Mouse (Mus musculus) T-cell, adult 2 months (primary cell): ENCODE results near the gene Pde4d.

Experiments
- DNase-seq: peaks from one replicate; pipeline ENCODE4 v3.0.0; 2022; ENCODE audit warnings: low spot score

Pde4d gene

GRCm38 (mm10) chr13:109568638-109569468 lies 1119.1 kb downstream of the Pde4d start:
- DNase-seq, result no peak

DNA sequence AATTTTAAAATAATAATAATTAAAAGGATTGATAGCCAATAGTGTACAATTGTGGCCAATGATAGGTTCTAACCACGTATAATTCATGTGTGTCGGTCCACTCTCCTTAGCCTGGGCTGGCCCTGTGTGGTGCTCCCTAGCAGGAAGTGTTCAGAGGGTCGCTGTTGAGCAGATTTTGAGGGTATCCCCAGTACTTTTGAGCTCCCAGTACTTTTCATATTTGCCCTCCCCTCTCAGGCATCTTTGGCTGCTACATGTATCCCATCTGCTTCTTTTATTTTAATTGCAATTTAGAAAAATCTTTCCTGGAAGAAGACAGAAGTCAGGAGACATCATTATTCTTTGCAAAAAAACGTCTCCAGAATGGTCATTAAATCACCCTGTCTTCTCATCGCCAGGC lies 1119.7 kb downstream of the Pde4d start:
- DNase-seq, result no peak

- no peak for DNase-seq
These were observed 1127.0 kb downstream of the Pde4d start for GRCm38 (mm10) chr13:109576725-109577124.

GRCm38 (mm10) chr13:109577454-109577853 lies 1127.7 kb downstream of the Pde4d start:
- no peak for DNase-seq

DNA sequence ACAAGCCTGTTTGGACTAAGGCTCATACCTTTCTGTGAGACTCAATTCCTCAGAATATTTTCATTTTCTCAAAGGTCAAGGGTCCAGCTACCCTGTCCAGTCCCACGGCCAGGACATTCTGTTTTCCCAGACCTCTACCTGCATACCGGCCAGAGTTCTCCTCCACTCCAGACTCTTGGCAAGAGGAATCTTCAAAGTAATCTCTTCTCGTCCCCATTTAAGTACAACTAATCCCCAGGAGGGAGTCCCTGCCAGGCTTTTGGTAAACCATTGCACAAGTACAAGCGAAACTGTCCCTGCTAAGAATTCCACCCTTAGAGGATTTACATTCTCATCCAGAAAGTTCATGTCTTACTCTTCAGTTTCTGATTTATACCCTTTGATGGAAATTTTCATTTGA lies 1128.2 kb downstream of the Pde4d start:
- no peak for DNase-seq

DNA sequence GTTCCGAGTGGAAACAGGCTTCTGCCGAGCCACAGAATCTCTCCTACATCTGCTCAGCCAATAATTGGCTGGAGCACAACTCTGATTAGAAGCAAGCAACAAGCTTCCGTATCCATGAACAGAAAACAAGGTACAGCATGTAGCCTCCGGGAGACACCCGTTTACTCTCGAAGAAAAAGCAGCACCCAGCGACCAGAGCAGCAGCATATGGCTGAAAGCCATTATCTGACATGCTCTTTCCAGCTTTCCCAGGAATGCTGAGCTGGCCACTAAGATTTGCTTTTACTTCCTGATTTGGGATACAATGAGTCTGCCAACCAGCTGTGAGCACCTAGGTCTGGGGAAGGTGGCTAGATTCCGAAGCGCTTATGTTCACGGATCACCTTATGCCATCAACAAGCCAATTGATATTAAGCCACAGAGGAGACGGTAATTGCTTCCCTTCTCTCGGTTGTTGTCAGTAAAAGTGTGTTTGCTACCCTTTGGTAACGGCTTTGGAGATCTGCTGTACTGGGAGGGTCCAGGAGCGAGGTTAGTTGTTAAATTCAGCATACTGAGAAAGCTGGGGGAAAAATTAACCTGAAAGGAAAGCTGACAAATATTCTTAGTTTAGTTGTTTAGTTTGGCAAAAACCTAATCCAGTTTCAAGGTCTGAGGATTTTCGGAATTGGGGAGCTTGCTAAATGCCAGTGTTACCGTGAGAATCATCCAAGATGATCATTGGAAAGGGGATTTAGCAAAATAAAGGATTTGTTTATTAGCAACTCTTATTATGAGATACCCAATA lies 1131.7 kb downstream of the Pde4d start:
- DNase-seq, result no peak

GRCm38 (mm10) chr13:109590048-109590447 lies 1140.3 kb downstream of the Pde4d start:
- DNase-seq, result no peak

- no peak for DNase-seq
These were observed 1142.5 kb downstream of the Pde4d start for GRCm38 (mm10) chr13:109592192-109592797.

GRCm38 (mm10) chr13:109599711-109600110 lies 1150.0 kb downstream of the Pde4d start:
- no peak for DNase-seq

- no peak for DNase-seq
These were observed 1154.3 kb downstream of the Pde4d start for GRCm38 (mm10) chr13:109604017-109604416.

GRCm38 (mm10) chr13:109605140-109605539 lies 1155.4 kb downstream of the Pde4d start:
- no peak for DNase-seq

DNA sequence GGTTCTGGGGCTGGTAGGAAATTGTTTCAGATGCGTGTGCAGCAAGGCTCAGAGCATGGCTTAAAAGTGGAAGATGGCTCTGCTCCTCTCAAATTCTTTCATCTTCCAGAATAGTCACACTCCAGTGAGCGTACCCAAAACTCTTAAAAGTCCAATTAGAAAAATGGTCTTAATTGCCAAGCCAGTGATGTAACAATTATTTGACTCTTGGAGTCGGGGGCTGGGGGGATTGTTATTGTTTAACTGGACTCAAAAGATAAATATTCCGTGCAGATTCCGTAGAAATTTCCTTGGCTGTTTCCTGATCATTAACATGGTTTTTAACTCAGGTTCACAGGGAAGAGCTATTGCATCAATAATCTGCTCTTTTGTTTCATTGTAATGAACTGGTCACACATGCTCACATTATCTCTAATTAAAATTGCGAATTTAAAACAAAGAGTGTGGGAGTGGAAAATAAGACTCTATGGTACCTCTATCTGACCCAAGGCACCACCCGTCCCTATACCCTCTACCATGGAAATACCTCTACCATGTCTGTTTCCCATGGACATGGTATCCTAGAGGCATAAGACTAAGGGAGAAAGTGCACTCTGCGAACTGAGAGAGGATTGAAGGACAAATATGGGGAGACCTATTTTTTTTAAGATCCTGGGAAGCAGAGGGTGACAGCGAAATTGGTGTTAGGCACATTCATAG lies 1159.5 kb downstream of the Pde4d start:
- DNase-seq, result no peak

- no peak for DNase-seq
These were observed 1160.0 kb downstream of the Pde4d start for GRCm38 (mm10) chr13:109609805-109610187.

GRCm38 (mm10) chr13:109610772-109611171 lies 1161.0 kb downstream of the Pde4d start:
- no peak for DNase-seq

- DNase-seq, result no peak
These were observed 1165.6 kb downstream of the Pde4d start for GRCm38 (mm10) chr13:109615213-109615784.

GRCm38 (mm10) chr13:109615785-109616281 lies 1166.1 kb downstream of the Pde4d start:
- DNase-seq, result no peak

DNA sequence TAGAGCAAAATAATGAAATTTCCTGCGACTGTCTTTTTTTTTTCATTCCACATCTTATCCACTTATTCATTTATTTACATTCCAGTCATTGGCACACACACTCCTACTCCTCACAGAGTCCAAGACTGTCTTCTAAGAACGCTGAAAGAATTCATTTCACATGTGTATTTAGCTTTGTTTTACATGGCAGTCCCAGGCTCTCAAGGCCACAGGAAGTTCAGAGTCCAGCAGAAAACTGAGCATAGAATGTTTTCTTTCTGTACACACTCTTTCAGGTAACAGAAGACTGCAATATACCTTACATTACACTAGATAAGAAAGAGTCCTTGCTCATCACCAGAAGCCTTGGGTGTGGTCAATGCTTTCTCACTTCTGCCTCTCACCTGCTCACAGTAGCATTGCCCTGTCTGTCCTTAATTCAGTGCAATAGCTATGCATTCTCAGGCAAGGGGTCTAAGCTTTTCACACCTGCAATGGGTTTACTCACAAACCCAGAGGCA lies 1169.5 kb downstream of the Pde4d start:
- DNase-seq, result no peak

DNA sequence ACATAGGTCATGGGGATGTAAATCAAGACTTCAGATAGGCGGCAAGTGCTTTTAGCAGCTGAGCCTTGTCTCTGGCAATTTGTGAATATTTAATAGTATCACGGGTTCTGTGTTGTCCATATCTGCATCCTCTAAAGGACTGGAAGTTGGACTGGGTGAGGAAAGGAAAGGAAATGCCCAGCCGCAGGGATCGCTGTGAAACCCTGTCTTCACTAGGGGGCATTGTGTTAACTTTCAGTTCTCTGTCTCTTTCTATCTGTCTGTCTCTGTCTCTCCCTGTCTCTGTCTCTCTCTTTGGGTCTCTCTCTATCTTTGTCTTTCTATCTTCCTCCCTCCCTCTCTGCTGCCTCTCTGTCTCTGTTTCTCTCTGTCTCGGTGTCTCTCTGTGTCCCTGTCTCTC lies 1172.5 kb downstream of the Pde4d start:
- no peak for DNase-seq

DNA sequence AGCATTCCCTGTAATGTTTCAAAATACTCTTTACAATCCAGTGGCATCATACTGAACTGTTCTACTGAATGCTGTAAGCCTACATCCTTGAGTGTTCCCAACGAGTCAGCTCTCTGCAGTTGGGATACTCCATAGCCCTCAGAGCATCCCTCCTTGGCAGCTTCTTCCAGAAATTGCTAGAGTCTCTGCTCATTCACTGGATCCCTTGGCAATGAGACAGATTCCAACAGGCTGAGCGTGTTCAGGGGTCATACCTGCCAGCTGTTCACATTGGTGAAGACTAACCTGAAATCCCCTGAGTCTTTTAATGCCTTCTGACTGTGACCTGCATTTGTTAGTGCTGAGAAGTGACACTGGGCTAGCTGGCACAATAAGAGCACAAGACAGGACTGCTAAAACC lies 1173.5 kb downstream of the Pde4d start:
- no peak for DNase-seq

GRCm38 (mm10) chr13:109624772-109625349 lies 1175.1 kb downstream of the Pde4d start:
- DNase-seq, result no peak

GRCm38 (mm10) chr13:109625466-109626129 lies 1175.8 kb downstream of the Pde4d start:
- no peak for DNase-seq
